Mouse (Mus musculus): ENCODE data around the gene Pkd1l2. TPM values are rescaled to one million over a fixed set of nuclear protein-coding genes. Genes with fewer than 3 reads are reported as not detected.

Pkd1l2 gene
- polyA plus RNA-seq, 1 experiment from 2014 or later: 0.06 TPM

GRCm38 (mm10) chr8:117055097-117055496 is 27.2 kb downstream of the Pkd1l2 start:
- H3K4me3 ChIP-seq: no peak overlapping the region
- no peak overlapping the region for H3K9ac ChIP-seq
- H3K27me3 ChIP-seq: no peaks in the 10 kb centered on the region
- 66% methylated on average over 6 of the region's 6 CpGs for WGBS
- no peak overlapping the region for H3K4me2 ChIP-seq
- no peaks in the 10 kb centered on the region for H3K36me3 ChIP-seq
- no peaks in the 10 kb centered on the region for H3K9me3 ChIP-seq
- no peak overlapping the region for H3K27ac ChIP-seq
- no peak for ATAC-seq (ENCODE audit: insufficient number of reproducible peaks, insufficient read depth, low FRiP score, low TSS enrichment, low read depth)
- no peaks in the 10 kb centered on the region for H3K4me1 ChIP-seq

GRCm38 (mm10) chr8:117054146-117054545 is 28.1 kb downstream of the Pkd1l2 start:
- WGBS: 75% methylated on average over 3 of the region's 3 CpGs

GRCm38 (mm10) chr8:117053135-117054079 is 28.8 kb downstream of the Pkd1l2 start:
- no peaks in the 10 kb centered on the region for H3K36me3 ChIP-seq
- no peak overlapping the region for H3K27ac ChIP-seq
- H3K27me3 ChIP-seq: no peaks in the 10 kb centered on the region
- no peak overlapping the region for H3K9ac ChIP-seq
- no peaks in the 10 kb centered on the region for H3K9me3 ChIP-seq
- H3K4me3 ChIP-seq: no peak overlapping the region
- no peaks in the 10 kb centered on the region for H3K4me1 ChIP-seq
- ATAC-seq (ENCODE audit: insufficient number of reproducible peaks, insufficient read depth, low FRiP score, low TSS enrichment, low read depth): no peak
- H3K4me2 ChIP-seq: no peak overlapping the region
- WGBS: 72% methylated on average over 12 of the region's 12 CpGs

More at GRCm38 (mm10) chr8:117054146-117054545, 28.1 kb downstream of the Pkd1l2 start:
- Histone ChIP-seq H3K27ac (no peak overlapping the region), H3K9me3 (no peaks in the 10 kb centered on the region), H3K4me3 (no peak overlapping the region), H3K4me1 (no peaks in the 10 kb centered on the region), H3K36me3 (no peaks in the 10 kb centered on the region), H3K4me2 (no peak overlapping the region), H3K9ac (no peak overlapping the region), H3K27me3 (no peaks in the 10 kb centered on the region)
- ATAC-seq (ENCODE audit: insufficient number of reproducible peaks, insufficient read depth, low FRiP score, low TSS enrichment, low read depth): no peak

GRCm38 (mm10) chr8:117051316-117051715 is 30.9 kb downstream of the Pkd1l2 start:
- Histone ChIP-seq H3K4me1 (no peaks in the 10 kb centered on the region), H3K27ac (no peak overlapping the region), H3K9me3 (no peaks in the 10 kb centered on the region), H3K27me3 (no peaks in the 10 kb centered on the region), H3K4me3 (no peak overlapping the region), H3K4me2 (no peak overlapping the region), H3K36me3 (no peaks in the 10 kb centered on the region), H3K9ac (no peak overlapping the region)
- no peak for ATAC-seq (ENCODE audit: insufficient number of reproducible peaks, insufficient read depth, low FRiP score, low TSS enrichment, low read depth)
- WGBS: 57% methylated on average over 9 of the region's 9 CpGs

GRCm38 (mm10) chr8:117050763-117051162 is 31.5 kb downstream of the Pkd1l2 start:
- Histone ChIP-seq H3K4me2 (no peak overlapping the region), H3K36me3 (no peaks in the 10 kb centered on the region), H3K27ac (no peak overlapping the region), H3K27me3 (no peaks in the 10 kb centered on the region), H3K9me3 (no peaks in the 10 kb centered on the region), H3K4me3 (no peak overlapping the region), H3K4me1 (no peaks in the 10 kb centered on the region), H3K9ac (no peak overlapping the region)
- WGBS: 85% methylated on average over 9 of the region's 9 CpGs
- no peak for ATAC-seq (ENCODE audit: insufficient number of reproducible peaks, insufficient read depth, low FRiP score, low TSS enrichment, low read depth)

- H3K9ac ChIP-seq: no peak overlapping the region
- H3K27ac ChIP-seq: no peak overlapping the region
- H3K4me2 ChIP-seq: no peak overlapping the region
- no peaks in the 10 kb centered on the region for H3K9me3 ChIP-seq
- no peaks in the 10 kb centered on the region for H3K27me3 ChIP-seq
- no peaks in the 10 kb centered on the region for H3K4me1 ChIP-seq
- H3K4me3 ChIP-seq: no peak overlapping the region
- WGBS: 65% methylated on average over 7 of the region's 7 CpGs
- H3K36me3 ChIP-seq: no peaks in the 10 kb centered on the region
- no peak for ATAC-seq (ENCODE audit: insufficient number of reproducible peaks, insufficient read depth, low FRiP score, low TSS enrichment, low read depth)
Measured at GRCm38 (mm10) chr8:117049444-117049843, 32.8 kb downstream of the Pkd1l2 start.

- Histone ChIP-seq H3K9me3 (no peaks in the 10 kb centered on the region), H3K4me1 (no peaks in the 10 kb centered on the region), H3K4me3 (no peak overlapping the region), H3K27me3 (no peaks in the 10 kb centered on the region), H3K36me3 (no peaks in the 10 kb centered on the region), H3K4me2 (no peak overlapping the region), H3K9ac (no peak overlapping the region), H3K27ac (no peak overlapping the region)
- no peak for ATAC-seq (ENCODE audit: insufficient number of reproducible peaks, insufficient read depth, low FRiP score, low TSS enrichment, low read depth)
- 87% methylated on average over 3 of the region's 3 CpGs for WGBS
Measured at GRCm38 (mm10) chr8:117043584-117043983, 38.7 kb downstream of the Pkd1l2 start.

- Histone ChIP-seq H3K4me3 (no peak overlapping the region), H3K4me2 (no peak overlapping the region), H3K4me1 (no peaks in the 10 kb centered on the region), H3K27me3 (no peaks in the 10 kb centered on the region), H3K9me3 (no peaks in the 10 kb centered on the region), H3K9ac (no peak overlapping the region), H3K27ac (no peak overlapping the region), H3K36me3 (no peaks in the 10 kb centered on the region)
- ATAC-seq (ENCODE audit: insufficient number of reproducible peaks, insufficient read depth, low FRiP score, low TSS enrichment, low read depth): no peak
- 59% methylated on average over 7 of the region's 7 CpGs for WGBS
Measured at GRCm38 (mm10) chr8:117039843-117040242, 42.4 kb downstream of the Pkd1l2 start.

GRCm38 (mm10) chr8:117037374-117037935 is 44.8 kb downstream of the Pkd1l2 start:
- Histone ChIP-seq H3K9ac (no peak overlapping the region), H3K4me3 (no peak overlapping the region), H3K4me2 (no peak overlapping the region), H3K4me1 (no peaks in the 10 kb centered on the region), H3K27ac (no peak overlapping the region), H3K36me3 (no peaks in the 10 kb centered on the region), H3K9me3 (no peaks in the 10 kb centered on the region), H3K27me3 (no peaks in the 10 kb centered on the region)
- no peak for ATAC-seq (ENCODE audit: insufficient number of reproducible peaks, insufficient read depth, low FRiP score, low TSS enrichment, low read depth)
- WGBS: 81% methylated on average over 7 of the region's 7 CpGs

- Histone ChIP-seq H3K27ac (no peak overlapping the region), H3K4me3 (no peak overlapping the region), H3K4me2 (no peak overlapping the region), H3K36me3 (no peaks in the 10 kb centered on the region), H3K4me1 (no peaks in the 10 kb centered on the region), H3K9ac (no peak overlapping the region), H3K27me3 (no peaks in the 10 kb centered on the region), H3K9me3 (no peaks in the 10 kb centered on the region)
- WGBS: 74% methylated on average over 3 of the region's 3 CpGs
- ATAC-seq (ENCODE audit: insufficient number of reproducible peaks, insufficient read depth, low FRiP score, low TSS enrichment, low read depth): no peak
Measured at GRCm38 (mm10) chr8:117033393-117033792, 48.9 kb downstream of the Pkd1l2 start.

GRCm38 (mm10) chr8:117032609-117033008 is 49.6 kb downstream of the Pkd1l2 start:
- Histone ChIP-seq H3K36me3 (no peaks in the 10 kb centered on the region), H3K4me3 (no peak overlapping the region), H3K27ac (no peak overlapping the region), H3K9ac (no peak overlapping the region), H3K4me1 (no peaks in the 10 kb centered on the region), H3K4me2 (no peak overlapping the region), H3K27me3 (no peaks in the 10 kb centered on the region), H3K9me3 (no peaks in the 10 kb centered on the region)
- no peak for ATAC-seq (ENCODE audit: insufficient number of reproducible peaks, insufficient read depth, low FRiP score, low TSS enrichment, low read depth)
- 80% methylated on average over 8 of the region's 8 CpGs for WGBS

- Histone ChIP-seq H3K36me3 (no peaks in the 10 kb centered on the region), H3K4me3 (no peak overlapping the region)
Measured at GRCm38 (mm10) chr8:117031476-117031875, 50.8 kb downstream of the Pkd1l2 start.

More at GRCm38 (mm10) chr8:117031476-117031875, 50.8 kb downstream of the Pkd1l2 start:
- 69% methylated on average over 6 of the region's 6 CpGs for WGBS
- Histone ChIP-seq H3K4me1 (no peaks in the 10 kb centered on the region), H3K9me3 (no peaks in the 10 kb centered on the region), H3K27me3 (no peaks in the 10 kb centered on the region), H3K27ac (no peak overlapping the region), H3K9ac (no peak overlapping the region), H3K4me2 (no peak overlapping the region)
- ATAC-seq (ENCODE audit: insufficient number of reproducible peaks, insufficient read depth, low FRiP score, low TSS enrichment, low read depth): no peak

All from embryonic facial prominence, embryonic 13.5 days (tissue).